Mouse (Mus musculus) embryonic stem cell, embryonic (primary cell): Measurements from ENCODE around the gene Txndc8.

Source experiments
- CTCF ChIA-PET, 4 experiments: fragments of 300-600 bp in 2 of 4; fragments of 350-600 bp in 2 of 4; sonication (Branson Sonifier 250); formaldehyde crosslinking; loops; one replicate each; lab custom pipeline; 2022; ENCODE audit warnings: inconsistent platforms in 2 of 4; lab: Charles Lee
- POLR2A ChIA-PET, 4 experiments: fragments of 300-600 bp in 2 of 4; fragments of 350-600 bp in 2 of 4; sonication (Branson Sonifier 250); formaldehyde crosslinking; loops; one replicate each; lab custom pipeline; 2022; ENCODE audit warnings: antibody characterized with exemption in 4 of 4, inconsistent platforms in 1 of 4; lab: Charles Lee

Txndc8 gene

GRCm38 (mm10) chr4:58009024-58009423 is at the start of gene Txndc8:
Gene Txndc8, minus strand, starts transcription at chr4:58009124.
- ChIA-PET POLR2A (no interaction called here), CTCF (no interaction called here)

GRCm38 (mm10) chr4:58055653-58056052 is 46.7 kb upstream of the Txndc8 start:
- POLR2A ChIA-PET, result interaction anchor here in 1 of 4 experiments (0.6 kb wide), 1 partner anchor 154 kb away, joined by 3 read pairs; no protein-coding TSS in a partner anchor
- CTCF ChIA-PET, result interaction anchor here in 1 of 4 experiments (0.7 kb wide), 1 partner anchor 112 kb away, joined by 3 read pairs; no protein-coding TSS in a partner anchor

- ChIA-PET POLR2A (no interaction called here), CTCF (no interaction called here)
Observed at GRCm38 (mm10) chr4:58054441-58054840, 45.5 kb upstream of the Txndc8 start.

- CTCF ChIA-PET, result interaction anchor here in 1 of 4 experiments (0.6 kb wide), 1 partner anchor 13 kb away, joined by 3 read pairs; no protein-coding TSS in a partner anchor
- POLR2A ChIA-PET, result no interaction called here
Observed at GRCm38 (mm10) chr4:58050746-58051145, 41.8 kb upstream of the Txndc8 start.

GRCm38 (mm10) chr4:58050276-58050675 is 41.4 kb upstream of the Txndc8 start:
- CTCF ChIA-PET, result no interaction called here
- POLR2A ChIA-PET, result no interaction called here

GRCm38 (mm10) chr4:58044833-58045232 is 35.9 kb upstream of the Txndc8 start:
- ChIA-PET CTCF (no interaction called here), POLR2A (no interaction called here)

GRCm38 (mm10) chr4:58044356-58044755 is 35.4 kb upstream of the Txndc8 start:
- ChIA-PET POLR2A (no interaction called here), CTCF (no interaction called here)

GRCm38 (mm10) chr4:58040093-58040492 is 31.2 kb upstream of the Txndc8 start:
- ChIA-PET POLR2A (interaction anchor here in 1 of 4 experiments (1.3 kb wide), 1 partner anchor 84 kb away, joined by 4 read pairs; the partner anchor contains the start of gene Txn1), CTCF (no interaction called here)

GRCm38 (mm10) chr4:58037096-58037705 is 28.3 kb upstream of the Txndc8 start:
- ChIA-PET POLR2A (interaction anchor here (0.6 to 2.9 kb wide), 11 partner anchors 45 to 677 kb away, joined by 3 to 29 read pairs (median 5); partner anchors contain the start of gene Txn1 (in 4 of the 4)), CTCF (interaction anchor here in 2 of 4 experiments (0.6 to 1.0 kb wide), 2 partner anchors 42 to 667 kb away, joined by 3 read pairs; no protein-coding TSS in a partner anchor)

GRCm38 (mm10) chr4:58034663-58035062 is 25.7 kb upstream of the Txndc8 start:
- ChIA-PET POLR2A (interaction anchor here in 3 of 4 experiments (1.0 to 2.6 kb wide), 4 partner anchors 9 to 78 kb away, joined by 3 to 16 read pairs (median 6); partner anchors contain the start of gene Txn1 (in 3 of the 3)), CTCF (no interaction called here)

- CTCF ChIA-PET, result interaction anchor here in 1 of 4 experiments (0.6 kb wide), 1 partner anchor 906 kb away, joined by 3 read pairs; no protein-coding TSS in a partner anchor
- POLR2A ChIA-PET, result interaction anchor here in 2 of 4 experiments (1.3 to 1.6 kb wide), 2 partner anchors 75 to 76 kb away, joined by 4 to 6 read pairs; partner anchors contain the start of gene Txn1 (in 1 of the 2)
Observed at GRCm38 (mm10) chr4:58032714-58033113, 23.8 kb upstream of the Txndc8 start.

GRCm38 (mm10) chr4:58003501-58003900 is 5.4 kb downstream of the Txndc8 start:
- ChIA-PET POLR2A (interaction anchor here in 2 of 4 experiments (0.8 to 1.0 kb wide), 2 partner anchors 43 to 47 kb away, joined by 3 to 4 read pairs; partner anchors contain the start of gene Txn1 (in 1 of the 2)), CTCF (no interaction called here)

GRCm38 (mm10) chr4:57991425-57991824 is 17.5 kb downstream of the Txndc8 start:
- ChIA-PET POLR2A (interaction anchor here in 1 of 4 experiments (2.8 kb wide), 1 partner anchor 35 kb away, joined by 18 read pairs; the partner anchor contains the start of gene Txn1), CTCF (interaction anchor here in 1 of 4 experiments (0.6 kb wide), 1 partner anchor 714 kb away, joined by 7 read pairs; no protein-coding TSS in a partner anchor)

GRCm38 (mm10) chr4:57974400-57975117 is 34.4 kb downstream of the Txndc8 start:
- ChIA-PET CTCF (no interaction called here), POLR2A (interaction anchor here in 2 of 4 experiments (0.6 to 5.4 kb wide), 3 partner anchors 17 to 165 kb away, joined by 3 to 33 read pairs (median 4); partner anchors contain the start of gene Txn1 (in 2 of the 2))

GRCm38 (mm10) chr4:57973592-57974268 is 35.2 kb downstream of the Txndc8 start:
- ChIA-PET CTCF (no interaction called here), POLR2A (interaction anchor here in 2 of 4 experiments (0.6 to 7.1 kb wide), 3 partner anchors 16 to 165 kb away, joined by 4 to 43 read pairs (median 33); partner anchors contain the start of gene Txn1 (in 2 of the 2))

- ChIA-PET POLR2A (interaction anchor here in 3 of 4 experiments (1.7 to 7.1 kb wide), 3 partner anchors 13 kb away, joined by 4 to 43 read pairs (median 33); partner anchors contain the start of gene Txn1 (in 2 of the 3)), CTCF (no interaction called here)
Observed at GRCm38 (mm10) chr4:57970285-57970684, 38.6 kb downstream of the Txndc8 start.

GRCm38 (mm10) chr4:57967195-57967594 is 41.7 kb downstream of the Txndc8 start:
- CTCF ChIA-PET, result no interaction called here
- POLR2A ChIA-PET, result interaction anchor here in 3 of 4 experiments (1.0 to 7.1 kb wide), 4 partner anchors 10 to 21 kb away, joined by 3 to 43 read pairs (median 22); partner anchors contain the start of gene Txn1 (in 2 of the 3)

- ChIA-PET CTCF (interaction anchor here in 2 of 4 experiments (0.6 to 1.2 kb wide), 2 partner anchors 9 to 103 kb away, joined by 3 read pairs; partner anchors contain the start of gene Txn1 (in 1 of the 2)), POLR2A (interaction anchor here in 3 of 4 experiments (0.6 to 1.4 kb wide), 4 partner anchors 9 to 11 kb away, joined by 4 to 14 read pairs (median 9); partner anchors contain the start of gene Txn1 (in 3 of the 3))
Observed at GRCm38 (mm10) chr4:57965516-57965915, 43.4 kb downstream of the Txndc8 start.
